Mouse (Mus musculus): Measurements from ENCODE around the gene Vmn1r101. TPM values are rescaled to one million over a fixed set of nuclear protein-coding genes. Genes with fewer than 3 reads are reported as not detected.
"Not testable (repeated sequence)": the region's sequence is repeated elsewhere in the genome, so short reads cannot be mapped to it uniquely, and the experiment has no call there.

Gene Vmn1r101
- polyA plus RNA-seq (2014; fragmentation: Nextera tagmentation; extraction: Ambion mirVana): not detected in 2 replicates

DNA sequence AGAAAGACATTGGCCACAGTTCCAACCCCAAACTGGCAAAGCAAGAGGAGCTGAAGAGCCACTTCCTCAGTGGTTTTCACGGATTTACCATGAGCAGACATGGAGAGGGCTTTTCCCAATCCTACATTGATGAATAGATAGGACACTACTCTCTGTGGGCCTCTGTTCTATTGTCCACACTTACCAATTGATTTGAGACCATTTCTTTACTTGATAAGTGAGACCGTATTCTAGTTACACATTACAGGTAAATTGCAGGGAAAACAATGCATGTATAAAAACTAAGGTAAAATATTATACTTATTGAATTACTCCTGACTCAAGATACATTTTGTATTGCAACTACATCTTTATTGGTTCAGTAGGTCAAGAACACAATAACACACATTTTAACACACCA, at the start of gene Vmn1r101:
Vmn1r101 (minus strand) TSS at position 101 of the 400 bp plus-strand sequence.
- WGBS: no CpG with 5 or more reads among the region's 2 CpGs
- not testable (repeated sequence) for H3K4me3 ChIP-seq (ENCODE audit: low read depth, low read length); H3K27me3 ChIP-seq (ENCODE audit: control insufficient read depth, insufficient read depth, low read length); H3K9me3 ChIP-seq (ENCODE audit: control insufficient read depth, low read length); ATAC-seq (ENCODE audit: low FRiP score); H3K9ac ChIP-seq (ENCODE audit: low read depth, low read length); H3K36me3 ChIP-seq (ENCODE audit: control insufficient read depth, insufficient read depth, low read length); H3K4me1 ChIP-seq (replicated peaks; ENCODE audit: control insufficient read depth, insufficient read depth, low read length); DNase-seq (ENCODE audit: low spot score); H3K27ac ChIP-seq (ENCODE audit: low read depth, low read length); H3K4me2 ChIP-seq (replicated peaks; ENCODE audit: low read depth, low read length)

DNA sequence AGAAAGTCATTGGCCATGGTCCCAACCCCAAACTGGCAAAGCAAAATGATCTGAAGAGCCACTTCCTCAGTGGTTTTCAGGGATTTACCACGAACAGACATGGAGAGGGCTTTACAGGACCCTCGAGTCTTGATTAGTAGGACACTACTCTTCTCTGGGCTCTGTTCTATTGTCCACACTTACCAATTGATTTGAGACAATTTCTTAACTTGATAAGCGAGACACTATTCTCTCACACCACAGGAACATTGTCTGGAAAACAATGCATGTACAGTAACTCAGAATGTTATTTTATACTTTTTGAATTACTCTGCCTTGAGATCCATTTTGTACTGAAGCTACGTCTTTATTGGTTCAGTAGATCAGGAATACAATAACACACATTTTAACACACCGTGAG, 32.4 kb upstream of the Vmn1r101 start, which contains the start of gene Gm10670:
Gm10670 (minus strand) TSS at position 101 of the 400 bp plus-strand sequence.
- no CpG with 5 or more reads among the region's 5 CpGs for whole genome bisulfite sequencing
- ATAC-seq (ENCODE audit: low FRiP score): not testable (repeated sequence)

DNA sequence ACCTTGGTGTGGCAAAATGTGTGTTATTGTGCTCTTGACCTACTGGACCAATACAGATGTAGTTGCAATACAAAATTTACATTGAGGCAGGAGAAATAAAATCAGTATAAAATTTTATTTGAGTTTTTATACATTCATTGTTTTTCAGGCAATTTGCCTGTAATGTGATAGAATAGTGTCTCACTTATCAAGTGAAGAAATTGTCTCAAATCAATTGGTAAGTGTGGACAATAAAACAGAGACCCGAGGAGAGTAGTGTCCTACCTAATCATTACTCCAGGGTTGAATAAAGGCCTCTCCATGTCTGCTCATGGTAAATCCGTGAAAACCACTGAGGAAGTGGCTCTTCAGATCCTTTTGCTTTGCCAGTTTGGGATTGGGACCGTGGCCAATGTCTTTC, 24.8 kb downstream of the Vmn1r101 start, which contains the start of gene Vmn1r100:
Vmn1r100 (plus strand) TSS at position 301 of the 400 bp plus-strand sequence.
- DNase-seq (ENCODE audit: low spot score); H3K4me2 ChIP-seq (replicated peaks; ENCODE audit: low read depth, low read length); H3K9me3 ChIP-seq (ENCODE audit: control insufficient read depth, low read length); H3K27me3 ChIP-seq (ENCODE audit: control insufficient read depth, insufficient read depth, low read length); ATAC-seq (ENCODE audit: low FRiP score); H3K27ac ChIP-seq (ENCODE audit: low read depth, low read length); H3K4me3 ChIP-seq (ENCODE audit: low read depth, low read length); H3K9ac ChIP-seq (ENCODE audit: low read depth, low read length); H3K4me1 ChIP-seq (replicated peaks; ENCODE audit: control insufficient read depth, insufficient read depth, low read length); H3K36me3 ChIP-seq (ENCODE audit: control insufficient read depth, insufficient read depth, low read length): not testable (repeated sequence)
- WGBS: no CpG with 5 or more reads among the region's 3 CpGs

More for the DNA sequence above, 32.4 kb upstream of the Vmn1r101 start, which contains the start of gene Gm10670:
- not testable (repeated sequence) for H3K4me3 ChIP-seq (ENCODE audit: low read depth, low read length); H3K27me3 ChIP-seq (ENCODE audit: control insufficient read depth, insufficient read depth, low read length); H3K4me1 ChIP-seq (replicated peaks; ENCODE audit: control insufficient read depth, insufficient read depth, low read length); H3K36me3 ChIP-seq (ENCODE audit: control insufficient read depth, insufficient read depth, low read length); H3K9ac ChIP-seq (ENCODE audit: low read depth, low read length); H3K27ac ChIP-seq (ENCODE audit: low read depth, low read length); DNase-seq (ENCODE audit: low spot score); H3K4me2 ChIP-seq (replicated peaks; ENCODE audit: low read depth, low read length); H3K9me3 ChIP-seq (ENCODE audit: control insufficient read depth, low read length)

Other genes with a start within 250 kb of the Vmn1r101 start
- gene Vmn1r95, start 248.9 kb downstream of the Vmn1r101 start, polyA plus RNA-seq (2014; fragmentation: Nextera tagmentation; extraction: Ambion mirVana): not detected in 2 replicates
- gene Gm6164, start 237.0 kb downstream of the Vmn1r101 start, polyA plus RNA-seq (2014; fragmentation: Nextera tagmentation; extraction: Ambion mirVana): not detected in 2 replicates
- gene Gm4498, start 208.8 kb downstream of the Vmn1r101 start, polyA plus RNA-seq (2014; fragmentation: Nextera tagmentation; extraction: Ambion mirVana): not detected in 2 replicates
- gene Gm5890, start 179.8 kb downstream of the Vmn1r101 start, polyA plus RNA-seq (2014; fragmentation: Nextera tagmentation; extraction: Ambion mirVana): not detected in 2 replicates
- gene Gm4133, start 108.5 kb downstream of the Vmn1r101 start, polyA plus RNA-seq (2014; fragmentation: Nextera tagmentation; extraction: Ambion mirVana): not detected in 2 replicates
- gene Gm5728, start 67.2 kb downstream of the Vmn1r101 start, polyA plus RNA-seq (2014; fragmentation: Nextera tagmentation; extraction: Ambion mirVana): not detected in 2 replicates
- not detected in 2 replicates for gene Vmn1r100, start 24.7 kb downstream of the Vmn1r101 start, polyA plus RNA-seq (2014; fragmentation: Nextera tagmentation; extraction: Ambion mirVana)
- not detected in 2 replicates for gene Gm10670, start 32.3 kb upstream of the Vmn1r101 start, polyA plus RNA-seq (2014; fragmentation: Nextera tagmentation; extraction: Ambion mirVana)
- gene Vmn1r103, start 67.9 kb upstream of the Vmn1r101 start, polyA plus RNA-seq (2014; fragmentation: Nextera tagmentation; extraction: Ambion mirVana): not detected in 2 replicates
- not detected in 2 replicates for gene Vmn1r104, start 91.2 kb upstream of the Vmn1r101 start, polyA plus RNA-seq (2014; fragmentation: Nextera tagmentation; extraction: Ambion mirVana)
- not detected in 2 replicates for gene Gm5726, start 103.2 kb upstream of the Vmn1r101 start, polyA plus RNA-seq (2014; fragmentation: Nextera tagmentation; extraction: Ambion mirVana)
- not detected in 2 replicates for gene Gm4141, start 133.6 kb upstream of the Vmn1r101 start, polyA plus RNA-seq (2014; fragmentation: Nextera tagmentation; extraction: Ambion mirVana)
- gene Gm4513, start 156.4 kb upstream of the Vmn1r101 start, polyA plus RNA-seq (2014; fragmentation: Nextera tagmentation; extraction: Ambion mirVana): not detected in 2 replicates
- gene Vmn1r107, start 226.3 kb upstream of the Vmn1r101 start, polyA plus RNA-seq (2014; fragmentation: Nextera tagmentation; extraction: Ambion mirVana): not detected in 2 replicates